Mouse (Mus musculus) cerebellum, adult 2 months (tissue): ENCODE measurements around the gene Gm10837.

Experiments
- CTCF ChIP-seq: fragments of 200-500 bp; IDR thresholded peaks from 2 replicates; pipeline ENCODE4 v1.5.1; 2011; ENCODE audit warnings: low read depth, mild to moderate bottlenecking, control low read depth, low read length, moderate library complexity, borderline replicate concordance; ENCODE audit not compliant: insufficient read depth
- POLR2A ChIP-seq: fragments of 200-500 bp; IDR thresholded peaks from 2 replicates; pipeline ENCODE4 v1.6.1; 2011; ENCODE audit warnings: low read length, control low read depth, borderline replicate concordance; ENCODE audit not compliant: insufficient read depth

DNA sequence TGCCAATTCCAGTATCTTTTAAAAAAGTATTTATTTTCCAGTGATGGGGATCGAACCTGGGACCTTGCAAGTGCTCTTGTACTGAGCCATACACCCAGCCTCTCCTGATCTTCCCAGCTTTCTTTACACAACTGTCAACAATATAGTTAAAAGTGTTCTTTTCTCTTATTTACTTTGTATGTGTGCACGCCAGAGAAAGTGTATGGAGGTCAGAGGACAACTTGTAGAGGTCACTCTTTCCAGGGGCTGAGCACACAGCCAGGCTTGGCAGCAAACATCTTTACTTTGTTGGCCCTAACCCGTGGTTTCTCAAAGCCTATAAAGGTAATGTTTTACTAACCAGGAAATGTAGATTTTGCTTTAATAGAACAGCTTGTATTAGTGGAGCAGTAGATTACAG lies 21.1 kb downstream of the Gm10837 start:
- TF ChIP-seq CTCF, result no peak
- TF ChIP-seq POLR2A, result no peak
